Mouse (Mus musculus) heart, embryonic 14.5 days (tissue): ENCODE measurements around the gene Ndufv3. TPM values are rescaled to one million over a fixed set of nuclear protein-coding genes. Genes with fewer than 3 reads are reported as not detected.

ENCODE experiments used
- ATAC-seq: fragments of 200-750 bp; cut with Nextera tagmentation; 2 replicates; pipeline ENCODE4 v1.8.0; 2017; ENCODE audit warnings: low read depth, moderate TSS enrichment; ENCODE audit not compliant: insufficient number of reproducible peaks, insufficient read depth, low FRiP score
- H3K27ac ChIP-seq, 2 experiments: fragments of 200-500 bp in 1 of 2; fragments of 300-500 bp in 1 of 2; sonication (generic) in 1 of 2; replicated peaks in 1 of 2; 2 replicates each; pipeline ENCODE4 v1.5.1; 2012 to 2014; ENCODE audit warnings: low read depth in 2 of 2, low read length in 2 of 2, control low read depth in 1 of 2, mild to moderate bottlenecking in 1 of 2, mixed read lengths in 1 of 2; ENCODE audit not compliant: control insufficient read depth in 1 of 2, insufficient read depth in 1 of 2
- H3K27me3 ChIP-seq: fragments of 300-500 bp; sonication (generic); 2 replicates; pipeline ENCODE4 v1.6.1; 2014; ENCODE audit warnings: mild to moderate bottlenecking, low read length, control low read depth; ENCODE audit not compliant: control insufficient read depth, insufficient read depth
- H3K36me3 ChIP-seq: fragments of 300-500 bp; sonication (generic); 2 replicates; pipeline ENCODE4 v1.6.1; 2014; ENCODE audit warnings: mild to moderate bottlenecking, control low read depth, low read length, mixed read lengths; ENCODE audit not compliant: control insufficient read depth, insufficient read depth
- H3K4me1 ChIP-seq, 2 experiments: fragments of 200-500 bp in 1 of 2; fragments of 300-500 bp in 1 of 2; sonication (generic) in 1 of 2; 2 replicates each; pipeline ENCODE4 v1.6.1; 2012 to 2014; ENCODE audit warnings: low read length in 2 of 2, control low read depth in 1 of 2, mixed read lengths in 1 of 2; ENCODE audit not compliant: control insufficient read depth in 2 of 2, insufficient read depth in 2 of 2
- H3K4me2 ChIP-seq: fragments of 300-500 bp; sonication (generic); 2 replicates; pipeline ENCODE4 v1.6.1; 2014; ENCODE audit warnings: mild to moderate bottlenecking, low read length
- H3K4me3 ChIP-seq, 2 experiments: fragments of 200-500 bp in 1 of 2; fragments of 300-500 bp in 1 of 2; sonication (generic) in 1 of 2; 2 replicates each; pipeline ENCODE4 v1.5.1; 2012 to 2014; ENCODE audit warnings: low read length in 2 of 2, mild to moderate bottlenecking in 2 of 2, control low read depth in 1 of 2, low read depth in 1 of 2, moderate library complexity in 1 of 2; ENCODE audit not compliant: control insufficient read depth in 1 of 2, insufficient read depth in 1 of 2
- H3K9ac ChIP-seq: fragments of 300-500 bp; sonication (generic); 2 replicates; pipeline ENCODE4 v1.6.1; 2014; ENCODE audit warnings: mild to moderate bottlenecking, low read length
- H3K9me3 ChIP-seq: fragments of 300-500 bp; sonication (generic); 2 replicates; pipeline ENCODE4 v1.6.1; 2016; ENCODE audit warnings: low read length, control low read depth; ENCODE audit not compliant: control insufficient read depth
- WGBS: fragments of 180-500 bp; shearing (Covaris S2); extraction: QIAGEN DNeasy Blood & Tissue Kit; methylation state at CpG from one replicate; pipeline ENCODE4 v1.1.7; 2014; 5-methylcytosine and 5-hydroxymethylcytosine counted together
- microRNA-seq: library from miRNA; unstranded; fragments of <30 nt; microRNA quantifications from one replicate; pipeline ENCODE4, GENCODE M21; 2016
- polyA plus RNA-seq: library from polyadenylated mRNA; unstranded; fragments of >200 nt; fragmentation: Nextera tagmentation; extraction: Ambion mirVana; gene quantifications from 2 replicates; pipeline ENCODE4 v1.2.1, GENCODE M21; 2014

Ndufv3 gene
- polyA plus RNA-seq, 1 experiment from 2014 or later: 805 TPM

DNA sequence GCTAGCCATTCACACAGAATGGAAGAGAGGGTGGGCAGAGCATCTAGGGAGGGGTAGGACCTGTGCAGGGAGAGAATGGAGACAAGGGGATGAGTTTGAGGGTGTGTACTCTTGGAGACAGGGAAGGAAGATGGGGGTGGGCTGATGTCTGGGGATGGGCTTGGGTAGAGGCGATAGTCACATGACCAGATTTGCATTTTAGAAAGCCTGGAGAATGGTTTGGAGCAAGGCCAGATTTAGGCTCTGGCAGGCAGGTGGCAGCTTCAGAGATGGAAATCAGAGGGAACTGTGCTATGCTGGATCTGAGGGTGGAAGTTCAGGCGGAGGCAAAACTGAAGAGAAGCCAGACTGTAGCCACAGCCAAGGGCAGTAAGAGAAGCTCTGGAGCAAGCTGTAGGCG, 60.4 kb downstream of the Ndufv3 start:
- H3K4me1 ChIP-seq: peaks cover 7 to 14% of the 10 kb centered on the region in 2 experiments; a peak in 2 of 4 replicates
- no peaks in the 10 kb centered on the region for H3K27me3 ChIP-seq
- no peak overlapping the region for H3K4me2 ChIP-seq
- no peak overlapping the region for H3K4me3 ChIP-seq
- 71% methylated on average over 3 of the region's 3 CpGs for WGBS
- H3K9ac ChIP-seq: no peak overlapping the region
- ATAC-seq: no peak
- peaks cover 9% of the 10 kb centered on the region; the same call in 1 of the 2 replicates for H3K36me3 ChIP-seq
- H3K9me3 ChIP-seq: no peaks in the 10 kb centered on the region
- H3K27ac ChIP-seq: no peak overlapping the region

Small RNA genes within 50 kb of the gene (microRNA-seq; reads per million reads assigned to microRNA genes)
- gene Gm24970: not detected

Other genes with a start within 250 kb of the Ndufv3 start
- gene Rsph1, start 242.7 kb upstream of the Ndufv3 start, polyA plus RNA-seq: 1.3 and 1.8 TPM in 2 replicates
- 8.0 and 9.1 TPM in 2 replicates for gene Slc37a1, start 233.3 kb upstream of the Ndufv3 start, polyA plus RNA-seq
- gene Pde9a, start 133.9 kb upstream of the Ndufv3 start, polyA plus RNA-seq: 6.6 and 9.1 TPM in 2 replicates
- 16.7 and 17.9 TPM in 2 replicates for gene Wdr4, start 135 bp upstream of the Ndufv3 start, polyA plus RNA-seq
- gene Pknox1, start 44.6 kb downstream of the Ndufv3 start, polyA plus RNA-seq: 19.1 and 19.4 TPM in 2 replicates
- 0.96 and 1.0 TPM in 2 replicates for gene Cbs, start 117.1 kb downstream of the Ndufv3 start, polyA plus RNA-seq
- 96.5 and 112 TPM in 2 replicates for gene U2af1, start 138.8 kb downstream of the Ndufv3 start, polyA plus RNA-seq
- not detected in 2 replicates for gene Cryaa, start 157.7 kb downstream of the Ndufv3 start, polyA plus RNA-seq